Mouse (Mus musculus) olfactory bulb, adult 2 months (tissue): ENCODE data around the gene Plekhh3. TPM values are rescaled to one million over a fixed set of nuclear protein-coding genes. Genes with fewer than 3 reads are reported as not detected.

Experiments used
- H3K27ac ChIP-seq: fragments of 200-500 bp; 2 replicates; pipeline ENCODE4 v1.5.1; 2012; ENCODE audit warnings: low read depth, low read length; ENCODE audit not compliant: insufficient read depth
- H3K4me1 ChIP-seq: fragments of 200-500 bp; 2 replicates; pipeline ENCODE4 v1.6.1; 2012; ENCODE audit warnings: low read length; ENCODE audit not compliant: control insufficient read depth, insufficient read depth
- H3K4me3 ChIP-seq: fragments of 200-500 bp; 2 replicates; pipeline ENCODE4 v1.5.1; 2012; ENCODE audit warnings: mild to moderate bottlenecking, low read depth, low read length, moderate library complexity; ENCODE audit not compliant: insufficient read depth
- CTCF ChIP-seq: fragments of 200-500 bp; IDR thresholded peaks from 2 replicates; pipeline ENCODE4 v1.5.1; 2012; ENCODE audit warnings: low read depth, mild to moderate bottlenecking, low read length, moderate library complexity; ENCODE audit not compliant: insufficient read depth
- POLR2A ChIP-seq: fragments of 200-500 bp; IDR thresholded peaks from 2 replicates; pipeline ENCODE4 v1.6.1; 2012; ENCODE audit warnings: mild to moderate bottlenecking, low read depth, low read length, moderate library complexity; ENCODE audit not compliant: insufficient read depth
- WGBS: fragments of 180-500 bp; shearing (Covaris S2); methylation state at CpG from one replicate; pipeline ENCODE4 v1.1.7; 2018; 5-methylcytosine and 5-hydroxymethylcytosine counted together
- polyA plus RNA-seq: library from polyadenylated mRNA; stranded (reverse); fragments of >200 nt; gene quantifications from 2 replicates; pipeline ENCODE4 v1.2.4, GENCODE M21; 2012; ENCODE audit warnings: low replicate concordance; ENCODE audit not compliant: missing spikeins, insufficient read depth, insufficient read length

Gene Plekhh3
- polyA plus RNA-seq, 1 experiment: not detected

DNA sequence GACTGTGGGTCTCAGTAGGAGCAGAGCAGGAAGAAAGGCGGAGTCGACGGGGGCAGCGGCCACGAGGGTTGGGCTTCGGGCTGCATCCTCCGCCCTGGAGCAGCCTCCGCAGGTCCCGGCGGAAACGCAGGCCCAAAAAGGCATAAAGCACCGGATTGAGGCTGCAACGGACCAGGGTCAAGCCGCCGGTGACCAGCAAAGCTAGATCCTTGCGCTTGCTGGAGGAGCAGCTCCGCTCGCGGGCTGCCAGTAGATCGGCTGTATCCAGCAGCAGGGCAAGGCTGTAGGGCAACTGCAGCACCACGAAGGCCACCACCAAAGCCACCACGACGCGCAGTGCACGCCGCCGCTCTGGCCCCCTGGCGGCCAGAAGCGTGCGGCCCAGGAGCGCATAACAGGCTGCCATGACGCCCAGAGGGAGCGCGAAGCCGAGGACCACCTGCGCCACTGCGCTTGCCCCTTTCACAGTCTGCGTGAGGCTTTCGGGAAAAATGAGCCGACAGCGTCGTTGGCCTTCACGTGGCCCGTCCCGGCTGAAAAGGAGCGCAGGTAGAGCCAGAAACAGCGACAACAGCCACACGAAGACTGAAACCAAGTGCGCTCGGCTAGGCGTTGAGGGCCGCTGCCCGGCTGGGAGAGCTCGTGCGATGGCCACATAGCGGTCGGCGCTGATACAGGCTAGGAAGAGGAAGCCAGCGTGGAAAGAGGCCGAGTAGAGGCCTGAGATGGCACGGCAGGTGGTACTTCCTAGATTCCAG is 2.7 kb upstream of the Plekhh3 start:
- TF ChIP-seq POLR2A: peak; percentile 30; the same call in 1 of the 2 replicates
- peak; percentile 94 for TF ChIP-seq CTCF
- 7% methylated on average over 61 of the region's 61 CpGs for WGBS
- Histone ChIP-seq H3K4me1 (peaks cover 55% of the 10 kb centered on the region), H3K27ac (no peak overlapping the region), H3K4me3 (peak overlapping the region; percentile 28)

DNA sequence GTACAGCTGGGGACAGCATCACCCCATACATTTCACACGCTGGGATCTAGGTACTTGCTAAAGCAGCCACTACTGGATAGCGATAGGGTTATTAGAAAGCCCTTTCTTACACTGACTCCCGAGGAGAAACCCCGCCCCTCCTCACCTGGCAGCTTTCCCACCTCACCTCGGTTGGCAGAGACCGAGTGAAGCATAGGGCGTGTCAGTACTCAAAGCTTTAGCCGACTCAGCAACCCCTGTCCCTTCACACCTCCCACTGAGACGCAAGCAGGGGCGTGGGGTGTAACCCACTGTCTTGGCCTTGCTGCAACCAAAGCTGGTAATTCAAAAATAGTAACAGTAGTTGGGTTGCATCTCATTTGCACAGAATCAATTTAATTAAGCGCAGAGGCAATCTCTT is 2.0 kb upstream of the Plekhh3 start:
- Histone ChIP-seq H3K27ac (no peak overlapping the region), H3K4me3 (no peak overlapping the region), H3K4me1 (peaks cover 57% of the 10 kb centered on the region)
- 13% methylated on average over 11 of the region's 11 CpGs for whole genome bisulfite sequencing
- TF ChIP-seq CTCF (no peak), POLR2A (no peak)

DNA sequence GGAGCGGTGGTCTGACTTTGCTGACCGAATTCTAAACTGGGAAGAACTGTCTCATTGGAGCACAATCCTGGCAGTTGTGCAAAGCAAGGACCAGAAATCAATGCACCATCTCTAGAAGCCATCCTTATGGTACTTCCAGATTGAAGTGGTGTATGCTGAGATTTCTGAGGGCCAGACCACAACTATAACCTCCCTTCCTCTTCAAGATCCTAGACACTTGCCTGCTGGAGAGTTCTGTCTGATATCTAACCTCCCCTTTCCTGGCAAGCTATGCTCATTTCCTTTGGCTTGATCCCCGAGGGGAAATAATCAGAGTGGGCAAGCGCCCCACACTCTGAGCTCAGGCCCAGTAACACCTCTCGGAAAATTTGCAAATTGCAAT is 1.3 kb upstream of the Plekhh3 start:
- peak overlapping the region; percentile 40 for H3K27ac ChIP-seq
- 14% methylated on average over 5 of the region's 5 CpGs for WGBS
- TF ChIP-seq POLR2A (no peak), CTCF (no peak)
- peak overlapping the region; percentile 46 for H3K4me3 ChIP-seq
- peaks cover 53% of the 10 kb centered on the region for H3K4me1 ChIP-seq

DNA sequence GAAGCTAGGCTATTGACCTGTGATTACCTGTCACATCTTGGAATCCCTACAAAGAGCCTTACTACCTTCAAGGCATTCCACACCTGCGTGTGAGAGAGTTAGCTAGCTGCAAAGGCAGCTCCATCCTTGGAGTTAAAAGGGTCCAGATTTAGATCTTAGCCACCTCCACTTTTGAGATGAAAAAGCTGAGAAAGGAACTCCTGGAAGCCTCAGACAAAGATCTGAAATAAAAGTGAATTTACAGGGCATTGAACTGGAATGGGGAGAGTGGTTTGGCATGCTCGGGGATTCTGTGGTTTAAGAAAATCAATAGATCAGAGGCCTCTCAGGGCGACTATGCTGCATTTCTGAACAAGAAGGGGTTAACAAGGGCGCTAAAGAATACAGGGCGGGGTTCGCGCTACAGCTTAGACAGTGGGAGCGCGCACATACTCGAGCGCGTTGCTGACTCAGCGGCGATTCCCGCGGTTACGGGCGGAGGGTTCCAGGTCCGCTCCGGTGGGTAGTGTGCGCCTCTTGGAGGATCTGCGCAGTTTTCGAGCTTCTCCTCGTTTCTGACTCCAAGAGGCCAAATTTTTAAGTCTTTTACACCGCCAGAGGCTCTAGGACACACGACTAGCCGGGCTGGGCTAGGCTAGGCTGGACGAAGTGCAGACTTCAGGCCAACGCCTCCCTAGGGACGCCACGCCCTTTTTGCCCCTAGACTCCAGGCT is 726 bp upstream of the Plekhh3 start:
- TF ChIP-seq POLR2A (no peak), CTCF (no peak)
- H3K27ac ChIP-seq: peak overlapping the region; percentile 82
- H3K4me3 ChIP-seq: peak overlapping the region; percentile 46
- H3K4me1 ChIP-seq: peaks cover 47% of the 10 kb centered on the region
- WGBS: under 1% methylated on average over 31 of the region's 31 CpGs

DNA sequence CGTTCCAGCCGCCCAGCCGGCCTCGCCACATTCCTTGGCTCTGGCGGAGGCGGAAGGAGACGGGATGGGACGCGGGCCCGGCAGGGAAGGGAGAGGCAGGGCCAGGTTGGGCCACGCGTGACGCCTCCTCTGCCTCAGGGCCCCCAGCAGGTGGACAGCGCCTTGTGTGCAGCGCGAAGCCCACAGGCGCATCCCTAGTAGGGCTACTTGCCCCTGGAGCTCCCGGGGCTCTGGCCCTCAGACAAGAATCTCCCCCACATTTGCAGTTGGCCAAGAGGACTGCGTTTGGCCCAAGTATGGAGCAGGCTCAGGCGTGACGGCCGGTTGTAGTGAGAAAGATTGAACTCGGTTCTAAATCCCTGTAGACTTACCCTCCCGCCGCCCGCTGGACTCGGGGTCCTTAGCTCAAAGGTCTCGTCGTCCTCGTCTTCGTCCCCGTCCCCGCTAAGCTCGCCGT is 769 bp downstream of the Plekhh3 start, which contains the start of gene Cntnap1:
Gene Cntnap1 (plus strand): TSS at position 170 of the 457 bp plus-strand sequence.
- 2% methylated on average over 35 of the region's 35 CpGs for WGBS
- Histone ChIP-seq H3K4me3 (peak within 1 kb of the TSS; percentile 68), H3K4me1 (peaks cover 39% of the 10 kb centered on the region), H3K27ac (peak within 1 kb of the TSS; percentile 49)
- TF ChIP-seq CTCF (no peak), POLR2A (no peak)

DNA sequence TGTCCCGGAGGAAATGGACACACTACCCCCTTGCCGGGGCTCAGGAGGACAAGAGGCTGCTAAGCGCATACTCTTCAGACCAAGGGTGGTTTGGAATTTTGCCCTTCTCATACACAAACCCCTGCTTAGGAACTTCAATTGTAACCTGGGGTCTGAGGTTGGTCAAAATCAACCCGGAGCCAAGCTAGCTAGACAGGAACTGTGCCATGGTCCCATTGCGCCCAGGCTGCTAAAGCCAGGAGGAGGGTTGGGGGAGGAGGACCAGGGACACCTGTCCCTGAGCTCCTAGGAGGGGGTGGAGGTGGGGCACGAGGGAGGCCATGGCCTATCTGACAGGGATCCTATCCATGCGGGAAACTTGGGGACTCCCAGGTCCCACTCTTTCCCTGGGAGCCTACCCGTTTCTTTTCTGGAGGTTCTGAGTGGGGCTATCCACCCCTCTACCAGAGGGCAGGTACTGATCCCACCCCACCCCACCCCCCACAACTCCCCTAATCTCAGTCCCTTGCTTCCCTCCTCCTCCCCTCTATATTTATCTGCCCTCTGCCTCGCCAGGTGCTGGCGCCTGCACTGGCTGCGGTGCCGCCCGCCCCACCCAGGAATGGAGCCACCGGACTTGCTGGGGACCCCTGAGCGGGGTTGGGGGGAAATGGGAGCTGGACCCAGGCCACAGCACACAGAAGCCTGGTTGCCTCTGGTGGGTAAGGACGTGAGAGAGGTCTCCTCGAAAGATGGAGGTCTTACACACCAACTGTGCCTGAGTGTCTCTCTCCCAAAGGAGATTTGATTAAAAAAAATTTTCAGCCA is 1.6 kb downstream of the Plekhh3 start:
- peak overlapping the region; percentile 68 for H3K4me3 ChIP-seq
- no peak for TF ChIP-seq CTCF
- no peak for TF ChIP-seq POLR2A
- 47% methylated on average over 17 of the region's 17 CpGs for WGBS
- no peak overlapping the region for H3K27ac ChIP-seq
- H3K4me1 ChIP-seq: peaks cover 36% of the 10 kb centered on the region

DNA sequence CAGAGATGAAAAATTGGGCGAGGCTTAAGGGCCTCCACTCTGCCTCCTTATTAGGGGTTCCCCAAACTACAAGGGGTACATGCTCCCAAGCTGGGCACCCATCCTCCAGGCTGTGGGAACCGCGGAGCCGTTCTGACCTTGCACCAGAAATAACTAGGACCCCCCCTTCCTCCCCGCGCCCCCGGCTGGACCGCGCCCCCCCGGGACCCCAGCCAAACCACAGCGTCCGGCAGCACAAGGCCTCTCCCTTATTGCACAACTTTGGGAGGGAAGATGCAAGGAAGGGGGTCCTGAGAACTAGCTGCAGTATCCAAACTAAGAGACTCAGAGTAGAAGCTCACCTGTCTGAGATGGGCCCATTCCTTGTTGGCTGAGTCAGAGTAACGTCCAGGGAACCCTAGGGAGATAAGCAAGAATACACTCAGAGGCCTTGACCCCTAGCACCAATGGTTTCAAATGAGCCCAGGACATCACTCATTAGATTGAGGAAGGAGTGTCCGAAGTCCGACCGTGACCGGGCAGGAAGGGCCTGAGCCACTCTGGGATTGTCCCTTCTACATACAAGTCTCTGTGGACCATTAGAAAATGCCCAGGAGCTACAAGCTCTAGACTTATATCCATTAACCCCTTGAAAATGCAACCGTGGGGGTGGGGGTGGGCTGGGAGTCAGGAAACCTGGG is 2.7 kb downstream of the Plekhh3 start:
- 70% methylated on average over 18 of the region's 18 CpGs for WGBS
- Histone ChIP-seq H3K4me1 (peaks cover 26% of the 10 kb centered on the region), H3K27ac (no peak overlapping the region), H3K4me3 (no peak overlapping the region)
- TF ChIP-seq CTCF (no peak), POLR2A (no peak)

DNA sequence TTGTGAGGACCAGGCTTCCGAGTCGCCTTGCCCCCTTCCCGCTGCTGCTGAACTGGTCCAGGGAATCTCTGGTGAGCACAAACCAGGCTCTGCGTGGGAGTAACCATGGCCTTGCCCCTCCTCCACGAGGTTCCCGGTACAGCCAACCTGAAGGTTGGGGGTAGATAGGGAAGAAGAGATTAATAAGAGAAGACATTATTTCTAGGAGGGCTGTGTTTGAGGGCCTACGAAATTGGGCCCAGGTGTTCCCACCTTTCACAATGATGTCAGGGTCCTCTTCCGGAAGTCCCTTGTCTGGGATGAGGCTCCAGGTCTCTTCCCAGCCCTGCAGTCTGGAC is 3.2 kb downstream of the Plekhh3 start:
- no peak overlapping the region for H3K4me3 ChIP-seq
- TF ChIP-seq POLR2A (no peak), CTCF (no peak)
- peaks cover 27% of the 10 kb centered on the region for H3K4me1 ChIP-seq
- 74% methylated on average over 8 of the region's 8 CpGs for WGBS
- no peak overlapping the region for H3K27ac ChIP-seq
